Mouse (Mus musculus): ENCODE data around the gene Tef. TPM values are rescaled to one million over a fixed set of nuclear protein-coding genes. Genes with fewer than 3 reads are reported as not detected.
A peak's percentile ranks its signal among the peaks of the same experiment; 100 is the strongest.

The Tef gene
- total and polyA plus RNA-seq, 3 experiments: 46.7 to 127 (median 76.7) TPM

- intact Hi-C loops (cut with DNase I): loop anchor here (1.0 to 5.0 kb wide), 5 partner anchors 18 to 86 kb away; partner anchors contain the start of genes Aco2, Phf5a and Tob2
- 16% methylated on average over 24 of the region's 24 CpGs for WGBS
- Histone ChIP-seq H3K27me3 (ENCODE audit: control insufficient read depth, insufficient read depth, low read length) (no peaks in the 10 kb centered on the region), H3K4me3 (no peak overlapping the region), H3K27ac (peak overlapping the region; percentile 65), H3K36me3 (ENCODE audit: control insufficient read depth, insufficient read depth, low read length) (no peaks in the 10 kb centered on the region), H3K79me2 (replicated peaks; ENCODE audit: control insufficient read depth, insufficient read depth, low read length) (no peaks in the 10 kb centered on the region), H3K9ac (ENCODE audit: low read depth, low read length) (peak overlapping the region; percentile 28), H3K4me1 (ENCODE audit: control insufficient read depth, insufficient read depth, low read length) (peaks cover 21% of the 10 kb centered on the region)
- TF ChIP-seq EP300 (IDR thresholded peaks at IDR 0.05; ENCODE audit: insufficient read depth, low read depth, low read length) (peak; percentile 99), POLR2A (IDR thresholded peaks at IDR 0.05; ENCODE audit: insufficient read depth, low read depth, low read length) (peak; percentile 64), CTCF (IDR thresholded peaks at IDR 0.05) (peak; percentile 99; the same call in 1 of the 2 replicates)
- DNase-seq: peak; percentile 91 to 93
These were observed 29.1 kb downstream of the Tef start for GRCm38 (mm10) chr15:81831136-81831825.

DNA sequence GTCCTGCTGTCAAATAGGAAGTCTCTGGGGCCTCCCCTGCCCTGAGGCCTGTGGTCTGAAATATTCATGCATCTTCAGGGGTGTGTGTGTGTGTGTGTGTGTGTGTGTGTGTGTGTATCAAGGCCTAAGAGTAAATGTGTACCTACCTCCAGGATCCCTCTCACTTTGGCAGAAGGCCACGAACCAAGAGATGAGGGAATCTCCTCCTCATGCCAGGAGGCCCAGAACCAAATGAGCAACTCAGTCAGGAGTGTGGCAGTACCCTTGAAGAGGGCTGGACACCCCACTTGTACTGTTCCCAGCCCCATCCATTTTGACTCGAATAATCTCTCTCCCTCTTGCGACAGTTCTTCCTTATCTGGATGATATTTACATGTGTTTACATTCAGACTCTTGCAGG is 30.0 kb downstream of the Tef start:
- no peaks in the 10 kb centered on the region for H3K36me3 ChIP-seq (ENCODE audit: control insufficient read depth, insufficient read depth, low read length)
- DNase-seq: peak in 1 of 2 experiments; percentile 20
- H3K27me3 ChIP-seq (ENCODE audit: control insufficient read depth, insufficient read depth, low read length): no peaks in the 10 kb centered on the region
- H3K4me1 ChIP-seq (ENCODE audit: control insufficient read depth, insufficient read depth, low read length): peaks cover 24% of the 10 kb centered on the region
- 59% methylated on average over 3 of the region's 3 CpGs for WGBS
- H3K27ac ChIP-seq: peak overlapping the region; percentile 97
- no peak overlapping the region for H3K4me3 ChIP-seq
- H3K9ac ChIP-seq (ENCODE audit: low read depth, low read length): no peak overlapping the region
- intact Hi-C loops (cut with DNase I): loop anchor here (5.0 kb wide), 1 partner anchor 40 kb away; the partner anchor contains the start of genes Aco2 and Phf5a
- no peaks in the 10 kb centered on the region for H3K79me2 ChIP-seq (replicated peaks; ENCODE audit: control insufficient read depth, insufficient read depth, low read length)
- TF ChIP-seq EP300 (IDR thresholded peaks at IDR 0.05; ENCODE audit: insufficient read depth, low read depth, low read length): no peak
- no peak for TF ChIP-seq POLR2A (IDR thresholded peaks at IDR 0.05; ENCODE audit: insufficient read depth, low read depth, low read length)
- no peak for TF ChIP-seq CTCF (IDR thresholded peaks at IDR 0.05)

DNA sequence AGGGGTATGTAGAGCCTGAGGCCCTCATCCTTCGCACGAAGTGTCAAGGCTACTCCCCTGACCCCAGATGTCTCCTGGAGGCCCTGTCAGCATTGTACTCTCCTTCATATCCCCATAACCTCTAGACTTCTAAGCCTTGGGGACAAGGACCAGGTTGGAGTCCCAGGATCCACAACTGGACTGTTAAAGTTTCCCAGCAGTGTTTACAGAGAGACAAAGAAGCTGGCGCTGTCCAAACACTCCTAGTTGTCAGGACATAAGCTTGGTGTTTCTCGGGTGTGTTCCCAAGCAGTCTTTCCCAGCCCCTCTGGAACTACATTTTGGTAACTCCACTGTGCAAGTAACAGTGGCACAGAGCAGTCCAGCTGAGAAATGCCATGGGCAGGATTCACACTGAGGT is 31.3 kb downstream of the Tef start:
- Histone ChIP-seq H3K4me1 (ENCODE audit: control insufficient read depth, insufficient read depth, low read length) (peaks cover 27% of the 10 kb centered on the region), H3K79me2 (replicated peaks; ENCODE audit: control insufficient read depth, insufficient read depth, low read length) (no peaks in the 10 kb centered on the region), H3K27me3 (ENCODE audit: control insufficient read depth, insufficient read depth, low read length) (no peaks in the 10 kb centered on the region), H3K9ac (ENCODE audit: low read depth, low read length) (peak overlapping the region; percentile 35), H3K36me3 (ENCODE audit: control insufficient read depth, insufficient read depth, low read length) (no peaks in the 10 kb centered on the region), H3K4me3 (no peak overlapping the region), H3K27ac (peak overlapping the region; percentile 97)
- WGBS: 67% methylated on average over 4 of the region's 4 CpGs
- TF ChIP-seq EP300 (IDR thresholded peaks at IDR 0.05; ENCODE audit: insufficient read depth, low read depth, low read length) (no peak), POLR2A (IDR thresholded peaks at IDR 0.05; ENCODE audit: insufficient read depth, low read depth, low read length) (0 out of 2 replicates have a peak, but pooled peaks have one; percentile 18), CTCF (IDR thresholded peaks at IDR 0.05) (no peak)
- intact Hi-C loops (cut with DNase I): loop anchor here (5.0 kb wide), 1 partner anchor 39 kb away; the partner anchor contains the start of genes Aco2 and Phf5a
- DNase-seq: no peak

GRCm38 (mm10) chr15:81834171-81834841 is 32.1 kb downstream of the Tef start:
- Histone ChIP-seq H3K27me3 (ENCODE audit: control insufficient read depth, insufficient read depth, low read length) (no peaks in the 10 kb centered on the region), H3K79me2 (replicated peaks; ENCODE audit: control insufficient read depth, insufficient read depth, low read length) (no peaks in the 10 kb centered on the region), H3K4me1 (ENCODE audit: control insufficient read depth, insufficient read depth, low read length) (peaks cover 24% of the 10 kb centered on the region), H3K9ac (ENCODE audit: low read depth, low read length) (peak overlapping the region; percentile 39), H3K36me3 (ENCODE audit: control insufficient read depth, insufficient read depth, low read length) (no peaks in the 10 kb centered on the region), H3K4me3 (no peak overlapping the region), H3K27ac (peak overlapping the region; percentile 97)
- TF ChIP-seq EP300 (IDR thresholded peaks at IDR 0.05; ENCODE audit: insufficient read depth, low read depth, low read length) (peak; percentile 100), POLR2A (IDR thresholded peaks at IDR 0.05; ENCODE audit: insufficient read depth, low read depth, low read length) (peak; percentile 26; the same call in 1 of the 2 replicates), CTCF (IDR thresholded peaks at IDR 0.05) (no peak)
- intact Hi-C loops (cut with DNase I): loop anchor here (5.0 kb wide), 1 partner anchor 38 kb away; the partner anchor contains the start of genes Aco2 and Phf5a
- DNase-seq: peak; percentile 62 to 81
- WGBS: 45% methylated on average over 3 of the region's 3 CpGs

- TF ChIP-seq POLR2A (IDR thresholded peaks at IDR 0.05; ENCODE audit: insufficient read depth, low read depth, low read length) (no peak; the same call in 1 of the 2 replicates), EP300 (IDR thresholded peaks at IDR 0.05; ENCODE audit: insufficient read depth, low read depth, low read length) (0 out of 2 replicates have a peak, but pooled peaks have one; percentile 57)
- 70% methylated on average over 10 of the region's 10 CpGs for WGBS
- H3K4me3 ChIP-seq: no peak overlapping the region; the same call in 1 of the 2 replicates
- no peaks in the 10 kb centered on the region for H3K36me3 ChIP-seq (ENCODE audit: control insufficient read depth, insufficient read depth, low read length)
- peak overlapping the region; percentile 97 for H3K27ac ChIP-seq
- H3K9ac ChIP-seq (ENCODE audit: low read depth, low read length): peak overlapping the region; percentile 88
- peak in 1 of 2 experiments; percentile 36 for DNase-seq
- intact Hi-C loops (cut with DNase I): no loop called here
- no peaks in the 10 kb centered on the region for H3K79me2 ChIP-seq (replicated peaks; ENCODE audit: control insufficient read depth, insufficient read depth, low read length)
- no peaks in the 10 kb centered on the region for H3K27me3 ChIP-seq (ENCODE audit: control insufficient read depth, insufficient read depth, low read length)
- peaks cover 32% of the 10 kb centered on the region for H3K4me1 ChIP-seq (ENCODE audit: control insufficient read depth, insufficient read depth, low read length)
These were observed 33.0 kb downstream of the Tef start for GRCm38 (mm10) chr15:81835007-81835880.
